Mouse (Mus musculus) kidney, embryonic 14.5 days (tissue): ENCODE results near the gene Rln3. TPM values are rescaled to one million over a fixed set of nuclear protein-coding genes. Genes with fewer than 3 reads are reported as not detected.
A peak's percentile ranks its signal among the peaks of the same experiment; 100 is the strongest.

ENCODE experiments used
- ATAC-seq: fragments of 200-750 bp; cut with Nextera tagmentation; 2 replicates; pipeline ENCODE4 v1.8.0; 2017; ENCODE audit warnings: moderate number of reproducible peaks, mild to moderate bottlenecking, moderate TSS enrichment, moderate library complexity; ENCODE audit not compliant: low FRiP score, low TSS enrichment
- H3K27ac ChIP-seq: fragments of 300-500 bp; sonication (generic); 2 replicates; pipeline ENCODE4 v1.5.1; 2014; ENCODE audit warnings: low read depth, mild to moderate bottlenecking, low read length, moderate library complexity, mixed read lengths
- H3K27me3 ChIP-seq: fragments of 300-500 bp; sonication (generic); 2 replicates; pipeline ENCODE4 v1.6.1; 2014; ENCODE audit warnings: mild to moderate bottlenecking, low read length; ENCODE audit not compliant: control insufficient read depth, insufficient read depth
- H3K36me3 ChIP-seq: fragments of 300-500 bp; sonication (generic); 2 replicates; pipeline ENCODE4 v1.6.1; 2014; ENCODE audit warnings: low read length, mixed read lengths; ENCODE audit not compliant: control insufficient read depth, insufficient read depth
- H3K4me1 ChIP-seq: fragments of 300-500 bp; sonication (generic); 2 replicates; pipeline ENCODE4 v1.6.1; 2014; ENCODE audit warnings: low read length, mixed read lengths; ENCODE audit not compliant: control insufficient read depth, insufficient read depth
- H3K4me2 ChIP-seq: fragments of 300-500 bp; sonication (generic); replicated peaks from 2 replicates; pipeline ENCODE4 v1.6.1; 2014; ENCODE audit warnings: low read depth, mild to moderate bottlenecking, low read length
- H3K4me3 ChIP-seq: fragments of 300-500 bp; sonication (generic); 2 replicates; pipeline ENCODE4 v1.5.1; 2014; ENCODE audit warnings: mild to moderate bottlenecking, low read length
- H3K9ac ChIP-seq: fragments of 300-500 bp; sonication (generic); 2 replicates; pipeline ENCODE4 v1.6.1; 2014; ENCODE audit warnings: low read depth, mild to moderate bottlenecking, low read length, moderate library complexity
- H3K9me3 ChIP-seq: fragments of 300-500 bp; sonication (generic); 2 replicates; pipeline ENCODE4 v1.6.1; 2016; ENCODE audit warnings: low read length; ENCODE audit not compliant: control insufficient read depth
- WGBS: fragments of 180-500 bp; shearing (Covaris S2); extraction: QIAGEN DNeasy Blood & Tissue Kit; methylation state at CpG from one replicate; pipeline ENCODE4 v1.1.7; 2014; 5-methylcytosine and 5-hydroxymethylcytosine counted together
- polyA plus RNA-seq: library from polyadenylated mRNA; unstranded; fragments of >200 nt; fragmentation: Nextera tagmentation; extraction: Ambion mirVana; gene quantifications from 2 replicates; pipeline ENCODE4 v1.2.1, GENCODE M21; 2014

The Rln3 gene
- polyA plus RNA-seq, 1 experiment from 2014 or later: not detected

DNA sequence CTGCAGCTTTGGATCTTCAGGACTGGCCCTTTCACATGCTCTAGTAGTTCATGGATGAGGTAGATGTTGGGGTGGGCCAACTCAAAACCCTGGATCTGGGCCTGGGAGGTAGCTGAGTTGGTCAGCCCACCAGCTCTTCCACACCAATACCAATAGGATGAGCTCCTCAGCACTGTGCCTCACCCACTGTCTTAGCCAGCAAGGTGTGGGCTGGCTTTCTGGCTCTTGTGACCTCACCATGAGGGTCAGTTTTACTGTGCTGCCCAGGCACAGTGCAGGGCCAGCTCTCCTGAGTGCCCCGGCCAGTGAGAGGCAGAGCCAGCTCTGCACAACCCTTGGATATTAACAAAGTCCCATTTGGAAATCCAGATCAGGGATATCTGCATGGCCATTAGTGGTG, 13.0 kb upstream of the Rln3 start:
- WGBS: 94% methylated on average over 1 of the region's 1 CpGs
- ATAC-seq: no peak
- no peak overlapping the region for H3K27ac ChIP-seq

DNA sequence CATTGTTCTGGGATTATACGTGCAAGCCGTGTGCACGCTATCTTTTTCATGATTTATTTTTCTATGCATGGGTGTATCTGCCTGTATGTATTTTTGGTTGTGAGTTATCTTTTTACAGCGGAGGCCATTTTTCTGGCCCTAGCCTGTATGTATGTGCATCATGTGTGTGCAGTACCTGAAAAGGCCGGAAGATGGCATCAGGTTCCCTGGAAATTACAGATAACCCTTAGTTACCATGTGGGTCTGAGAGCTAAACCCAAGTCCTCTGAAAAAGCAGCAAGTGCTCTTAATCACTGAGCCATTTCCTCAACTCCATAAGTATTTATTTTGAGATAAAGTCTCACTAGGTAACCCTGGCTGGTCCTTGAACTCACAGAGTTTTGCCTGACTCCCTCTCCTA, 8.4 kb upstream of the Rln3 start:
- no peak overlapping the region for H3K4me3 ChIP-seq
- WGBS: 94% methylated on average over 5 of the region's 5 CpGs
- H3K27ac ChIP-seq: no peak overlapping the region
- no peaks in the 10 kb centered on the region for H3K27me3 ChIP-seq
- no peak for ATAC-seq
- H3K4me2 ChIP-seq: no peak overlapping the region
- H3K9ac ChIP-seq: no peak overlapping the region
- no peaks in the 10 kb centered on the region for H3K4me1 ChIP-seq
- no peaks in the 10 kb centered on the region for H3K9me3 ChIP-seq
- no peaks in the 10 kb centered on the region for H3K36me3 ChIP-seq

More for the DNA sequence above, 13.0 kb upstream of the Rln3 start:
- no peaks in the 10 kb centered on the region for H3K27me3 ChIP-seq
- no peaks in the 10 kb centered on the region for H3K36me3 ChIP-seq
- no peak overlapping the region for H3K9ac ChIP-seq
- no peak overlapping the region for H3K4me3 ChIP-seq
- no peaks in the 10 kb centered on the region for H3K9me3 ChIP-seq
- H3K4me1 ChIP-seq: no peaks in the 10 kb centered on the region
- no peak overlapping the region for H3K4me2 ChIP-seq

DNA sequence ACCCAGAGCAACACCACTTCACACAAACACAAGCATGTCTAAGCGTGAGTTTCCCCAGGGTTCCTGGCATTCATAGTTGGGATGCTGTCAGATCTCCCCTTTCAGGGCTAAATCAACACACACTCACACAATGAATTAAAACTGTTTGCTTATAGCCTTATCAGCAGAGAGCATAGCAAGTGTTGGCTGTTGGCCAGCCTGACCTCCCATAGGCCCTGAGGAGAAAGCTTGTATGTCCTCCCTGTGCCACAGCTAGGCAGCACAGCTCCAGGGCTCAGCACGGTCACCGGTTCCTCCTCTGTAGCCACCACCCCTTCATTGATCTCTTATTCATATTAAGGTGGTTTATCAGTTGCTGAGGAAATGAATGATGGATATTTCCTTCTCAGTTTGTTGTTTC, 7.9 kb upstream of the Rln3 start:
- no peak for ATAC-seq
- no peak overlapping the region for H3K27ac ChIP-seq
- H3K27me3 ChIP-seq: no peaks in the 10 kb centered on the region
- H3K9me3 ChIP-seq: no peaks in the 10 kb centered on the region
- no peak overlapping the region for H3K9ac ChIP-seq
- WGBS: 67% methylated on average over 3 of the region's 3 CpGs
- no peak overlapping the region for H3K4me2 ChIP-seq
- no peaks in the 10 kb centered on the region for H3K4me1 ChIP-seq
- no peak overlapping the region for H3K4me3 ChIP-seq
- H3K36me3 ChIP-seq: no peaks in the 10 kb centered on the region

DNA sequence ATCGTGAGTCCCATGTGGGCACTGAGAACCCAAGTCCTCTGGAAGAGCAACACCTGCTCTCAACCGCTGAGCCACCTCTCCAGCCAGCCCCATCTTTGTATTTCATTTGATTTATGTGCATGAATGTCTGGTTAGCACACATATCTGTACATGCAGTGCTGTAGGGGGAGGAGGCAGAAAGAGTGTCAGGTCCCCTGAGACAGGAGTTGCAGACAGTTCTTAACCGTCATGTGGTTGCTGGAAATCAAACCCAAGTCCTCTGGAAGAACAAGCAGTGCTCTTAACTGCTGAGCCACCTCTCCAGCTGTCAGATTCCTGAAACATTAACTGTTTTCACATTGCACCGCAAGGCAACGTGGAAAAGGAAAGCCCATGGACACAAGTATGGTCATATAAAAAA, 3.4 kb upstream of the Rln3 start:
- no peak overlapping the region for H3K4me3 ChIP-seq
- ATAC-seq: no peak
- no peak overlapping the region for H3K27ac ChIP-seq
- peaks cover 3% of the 10 kb centered on the region; the same call in 1 of the 2 replicates for H3K4me1 ChIP-seq
- peaks cover 24% of the 10 kb centered on the region for H3K27me3 ChIP-seq
- H3K36me3 ChIP-seq: no peaks in the 10 kb centered on the region
- H3K9ac ChIP-seq: no peak overlapping the region
- H3K9me3 ChIP-seq: no peaks in the 10 kb centered on the region; the same call in 1 of the 2 replicates
- H3K4me2 ChIP-seq: no peak overlapping the region
- WGBS: 57% methylated on average over 5 of the region's 5 CpGs

DNA sequence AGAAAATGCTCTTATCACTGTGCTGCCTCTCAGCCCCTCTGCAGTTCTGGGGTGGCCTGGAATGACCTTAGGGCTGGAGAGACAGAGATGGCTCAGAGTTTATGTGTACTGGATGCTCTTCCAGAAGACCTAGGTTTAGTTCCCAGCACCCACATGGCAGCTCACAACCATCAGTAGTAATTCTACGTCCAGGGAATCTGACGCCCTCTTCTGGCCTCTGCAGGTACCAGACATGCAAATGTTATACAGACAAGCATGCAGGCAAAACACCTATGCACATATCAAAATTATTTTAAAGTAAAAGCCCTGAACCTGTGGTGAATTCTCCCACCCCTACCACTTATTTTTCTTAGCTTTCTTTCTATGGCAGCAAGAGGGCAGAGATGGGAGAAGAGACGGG, 1.7 kb upstream of the Rln3 start:
- peaks cover 35% of the 10 kb centered on the region for H3K27me3 ChIP-seq
- no peaks in the 10 kb centered on the region; the same call in 1 of the 2 replicates for H3K9me3 ChIP-seq

DNA sequence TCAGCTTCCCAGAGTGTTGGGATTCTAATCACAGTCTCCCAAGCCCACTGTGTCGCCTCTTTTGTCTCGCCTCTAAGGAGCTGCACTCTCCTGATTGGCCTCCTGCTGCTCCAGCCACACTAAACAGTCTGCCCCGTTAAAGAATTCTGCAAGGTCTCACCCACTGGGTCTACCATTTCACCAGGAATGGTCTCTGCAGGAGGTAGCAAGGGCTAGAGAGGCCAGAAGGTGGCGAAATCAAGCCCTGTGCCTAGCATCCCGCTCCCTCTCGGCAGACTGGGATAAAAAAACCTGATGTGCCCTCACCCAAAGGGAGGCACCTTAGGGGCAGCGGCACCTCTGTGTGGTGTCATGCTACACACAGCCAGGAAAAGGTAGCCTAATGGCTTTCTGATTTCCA, 697 bp downstream of the Rln3 start:
- H3K27ac ChIP-seq: no peak overlapping the region
- peaks cover 11% of the 10 kb centered on the region; the same call in 1 of the 2 replicates for H3K4me1 ChIP-seq
- H3K4me2 ChIP-seq: peak overlapping the region; percentile 17; the same call in 1 of the 2 replicates
- no peaks in the 10 kb centered on the region for H3K36me3 ChIP-seq
- no peaks in the 10 kb centered on the region; the same call in 1 of the 2 replicates for H3K9me3 ChIP-seq
- WGBS: 7% methylated on average over 7 of the region's 7 CpGs
- no peak overlapping the region for H3K9ac ChIP-seq
- ATAC-seq: no peak
- no peak overlapping the region for H3K4me3 ChIP-seq
- peaks cover 35% of the 10 kb centered on the region for H3K27me3 ChIP-seq

More for the DNA sequence above, 1.7 kb upstream of the Rln3 start:
- no peak for ATAC-seq
- no peak overlapping the region for H3K9ac ChIP-seq
- H3K27ac ChIP-seq: no peak overlapping the region
- H3K4me2 ChIP-seq: no peak overlapping the region
- no peaks in the 10 kb centered on the region for H3K36me3 ChIP-seq
- WGBS: 78% methylated on average over 3 of the region's 3 CpGs
- no peak overlapping the region for H3K4me3 ChIP-seq
- H3K4me1 ChIP-seq: peaks cover 11% of the 10 kb centered on the region; the same call in 1 of the 2 replicates

DNA sequence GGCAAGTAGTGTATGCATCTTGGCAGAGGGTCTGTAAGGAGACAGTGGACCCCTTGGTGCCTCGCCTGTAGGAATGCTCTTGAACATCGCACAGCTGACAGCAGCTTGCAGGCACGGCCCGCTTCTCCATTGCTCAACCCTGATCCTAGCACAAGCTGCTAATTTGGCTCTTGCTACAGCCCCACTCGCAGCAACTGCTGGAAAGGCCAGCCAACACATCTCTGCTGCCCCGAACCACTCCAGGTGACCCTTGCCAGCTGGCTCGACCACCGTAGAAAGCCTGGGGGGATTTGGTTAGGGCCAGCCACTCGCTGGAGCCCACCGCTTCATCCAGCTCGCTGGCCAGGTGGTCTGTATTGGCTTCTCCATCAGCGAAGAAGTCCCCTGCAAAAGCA, 1.9 kb downstream of the Rln3 start:
- Histone ChIP-seq H3K9me3 (no peaks in the 10 kb centered on the region; the same call in 1 of the 2 replicates), H3K9ac (no peak overlapping the region), H3K36me3 (no peaks in the 10 kb centered on the region), H3K4me3 (peak overlapping the region; percentile 39; the same call in 1 of the 2 replicates), H3K4me2 (peak overlapping the region; percentile 79; the same call in 1 of the 2 replicates), H3K27me3 (peaks cover 35% of the 10 kb centered on the region), H3K27ac (no peak overlapping the region), H3K4me1 (peaks cover 11% of the 10 kb centered on the region; the same call in 1 of the 2 replicates)
- ATAC-seq: no peak
- 40% methylated on average over 12 of the region's 12 CpGs for WGBS

DNA sequence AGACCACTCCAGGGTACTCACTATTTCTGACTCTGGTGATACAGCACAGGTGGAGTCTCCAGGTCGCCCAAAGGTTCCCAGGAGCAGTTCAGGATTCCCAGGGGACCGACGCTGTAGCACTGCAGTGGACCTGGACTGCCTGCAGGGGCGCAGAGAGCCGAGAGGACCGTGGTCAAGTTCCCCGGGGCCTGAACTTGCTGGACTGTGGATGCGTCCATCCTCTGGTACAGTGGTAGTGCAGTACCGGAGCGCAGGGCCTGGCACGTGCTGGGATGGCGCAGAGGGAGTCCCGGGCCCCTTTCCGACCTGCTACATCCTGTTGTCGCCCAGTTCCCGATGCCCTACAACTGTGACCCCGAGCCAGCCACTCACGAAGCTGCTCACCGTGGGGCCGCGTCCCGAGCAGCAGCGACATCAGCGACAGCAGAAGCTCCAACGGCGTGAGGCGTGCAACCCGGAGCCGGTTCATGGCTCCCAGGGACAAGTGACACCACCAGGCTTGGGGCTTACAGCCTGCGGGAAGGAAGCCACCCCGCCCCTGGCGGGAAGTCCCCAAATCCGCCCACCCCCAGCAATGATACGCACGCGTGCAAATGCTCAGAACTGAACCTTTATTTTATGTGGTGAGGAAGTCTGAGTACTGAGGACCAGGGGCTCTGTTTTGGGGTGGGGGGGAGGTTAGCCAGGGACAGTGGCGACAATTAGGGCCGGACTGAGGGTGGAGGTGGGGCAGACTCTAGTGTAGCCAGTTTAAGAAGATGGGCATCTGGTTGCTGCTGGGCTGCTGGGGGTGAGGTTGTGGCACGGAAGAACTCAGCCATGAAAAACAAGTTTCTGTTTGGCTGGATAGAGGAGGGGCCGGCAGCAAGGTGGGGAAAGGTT, 2.5 kb downstream of the Rln3 start, which contains the start of gene Il27ra:
Il27ra (minus strand) TSS at position 524 of the 882 bp plus-strand sequence.
- WGBS: 5% methylated on average over 37 of the region's 40 CpGs
- ATAC-seq: peak; percentile 79

DNA sequence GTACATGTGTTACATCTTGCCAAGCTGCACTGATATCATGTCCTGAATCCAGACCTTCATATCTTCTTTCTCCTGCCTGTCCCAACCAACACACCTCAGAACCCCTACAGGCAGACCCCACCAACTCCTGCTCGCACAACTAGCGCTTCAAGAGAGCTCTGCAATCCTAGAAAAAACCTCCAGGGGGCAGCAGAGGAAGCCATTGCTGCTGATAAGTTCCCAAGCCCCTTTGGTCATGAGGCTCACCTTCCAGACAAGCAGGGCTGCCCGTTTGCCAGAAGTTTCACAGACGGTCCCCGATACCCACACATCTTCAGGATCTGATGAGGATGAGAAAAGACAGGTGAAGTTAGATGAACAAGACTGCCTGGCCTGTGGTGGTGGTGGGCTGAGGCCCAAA, 5.8 kb downstream of the Rln3 start:
- no peak; the same call in 1 of the 2 replicates for ATAC-seq
- no peak overlapping the region for H3K4me3 ChIP-seq
- no peak overlapping the region for H3K27ac ChIP-seq
- H3K4me2 ChIP-seq: no peak overlapping the region
- H3K9me3 ChIP-seq: no peaks in the 10 kb centered on the region
- WGBS: 5% methylated on average over 5 of the region's 5 CpGs
- no peak overlapping the region for H3K9ac ChIP-seq
- H3K36me3 ChIP-seq: no peaks in the 10 kb centered on the region
- peaks cover 21% of the 10 kb centered on the region for H3K27me3 ChIP-seq
- H3K4me1 ChIP-seq: 0 out of 2 replicates have a peak, but pooled peaks cover 7% of the 10 kb centered on the region

More for the DNA sequence above, 2.5 kb downstream of the Rln3 start, which contains the start of gene Il27ra:
- Histone ChIP-seq H3K36me3 (no peaks in the 10 kb centered on the region), H3K9ac (peak within 1 kb of the TSS; percentile 38), H3K27ac (no peak within 1 kb of the TSS), H3K4me1 (peaks cover 11% of the 10 kb centered on the region; the same call in 1 of the 2 replicates), H3K9me3 (no peaks in the 10 kb centered on the region; the same call in 1 of the 2 replicates), H3K4me2 (peak within 1 kb of the TSS; percentile 79), H3K4me3 (peak within 1 kb of the TSS; percentile 39), H3K27me3 (peaks cover 35% of the 10 kb centered on the region)
